Mouse (Mus musculus): ENCODE results near the gene Spin4.

The Spin4 gene

DNA sequence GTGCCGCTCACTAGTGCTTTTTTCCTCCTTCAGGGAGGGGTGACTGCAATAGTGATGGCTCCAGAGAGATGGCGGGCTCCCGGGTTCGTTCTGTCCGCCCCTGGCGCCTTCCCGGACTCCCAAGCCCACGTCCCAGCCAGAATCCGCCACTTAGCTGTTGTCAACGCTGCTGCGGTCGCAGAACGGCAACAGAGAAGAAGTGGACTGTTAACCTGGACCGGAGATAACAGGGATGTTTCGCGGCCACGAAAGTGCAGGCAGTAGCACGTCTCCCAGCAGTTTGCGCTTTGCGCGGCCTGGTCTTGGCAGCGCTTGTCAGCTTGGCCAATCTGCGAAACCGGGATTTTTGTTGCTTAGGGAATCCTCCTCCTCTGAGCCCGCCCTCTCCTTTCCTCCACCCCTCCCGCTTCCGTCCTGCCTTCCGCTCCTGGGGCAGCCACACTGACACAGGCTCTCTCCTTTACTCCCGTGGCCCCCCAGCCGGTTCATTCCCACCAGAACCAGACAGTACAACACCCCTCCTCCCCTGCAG, at the start of gene Spin4:
Spin4 (minus strand) TSS at position 322 of the 532 bp plus-strand sequence.
- peak; percentile 3 to 14 for DNase-seq (ENCODE audit: low spot score in 2 of 2)

DNA sequence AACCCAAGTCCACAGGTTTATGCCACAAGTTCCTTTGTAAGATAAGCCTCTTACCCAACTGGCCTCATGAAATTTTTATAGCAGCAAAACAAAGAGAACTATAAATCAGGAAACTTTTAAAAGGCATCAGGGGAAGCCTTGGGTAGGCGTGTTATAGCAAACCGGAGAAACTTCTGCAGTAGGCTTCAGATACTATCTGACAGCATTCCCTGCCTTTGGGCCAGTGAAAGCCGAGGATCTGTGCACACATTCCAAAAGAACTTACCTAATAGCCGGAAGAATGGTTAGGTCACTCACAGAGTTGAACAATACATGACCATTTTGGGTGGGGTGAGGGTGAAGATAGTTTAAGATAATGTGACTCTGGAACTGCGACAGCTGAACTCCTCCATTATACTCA, 1.4 kb upstream of the Spin4 start:
- no peak for DNase-seq (ENCODE audit: low spot score in 2 of 2)

DNA sequence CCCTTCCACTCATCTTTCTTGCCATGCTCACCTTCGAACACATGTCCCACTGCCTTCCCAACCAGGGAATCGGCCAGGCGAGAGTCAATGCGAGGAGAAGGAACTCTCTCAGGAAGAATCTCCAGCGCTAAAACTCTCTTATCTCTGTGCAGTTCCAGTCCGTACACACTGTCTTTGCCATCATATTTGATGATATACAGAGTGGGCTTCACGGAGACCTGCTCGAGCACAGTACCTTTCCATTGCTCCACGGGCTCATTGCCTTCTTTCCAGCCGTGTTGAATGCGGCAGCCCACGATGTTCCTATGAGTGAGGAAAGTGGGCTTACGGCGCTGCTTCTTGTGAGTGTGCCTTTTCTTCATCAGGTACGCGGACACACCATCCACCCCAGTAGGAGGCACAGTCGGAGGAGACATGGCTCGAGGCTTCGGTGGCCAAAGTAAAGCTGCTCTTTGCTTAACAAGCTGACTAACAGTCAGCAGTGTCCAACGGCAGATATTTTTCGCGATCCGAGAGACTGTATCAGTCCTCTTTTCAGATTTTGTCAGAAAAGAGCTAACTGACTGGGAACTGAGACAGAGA, 612 bp downstream of the Spin4 start:
- no peak for DNase-seq (ENCODE audit: low spot score in 2 of 2)

DNA sequence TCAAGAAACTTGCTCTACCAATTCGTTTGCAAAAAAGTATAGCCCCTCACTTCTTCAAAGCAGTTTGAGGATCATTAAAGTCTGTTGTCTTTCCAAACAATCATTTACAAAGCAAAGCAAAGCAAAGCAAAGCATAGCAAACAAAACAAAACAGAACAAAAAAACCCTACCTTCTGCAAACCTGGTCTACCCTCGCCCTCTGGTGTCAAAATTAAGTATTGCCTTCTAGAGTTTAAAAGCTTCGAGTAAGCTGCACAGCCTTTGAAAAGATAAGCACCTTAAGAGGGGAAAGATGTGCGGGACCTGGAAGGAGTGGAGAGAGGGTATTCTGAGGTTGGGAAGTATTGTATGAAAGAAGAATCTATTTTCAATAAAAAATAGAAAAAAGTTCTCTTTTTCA, 14.4 kb downstream of the Spin4 start:
- DNase-seq (ENCODE audit: low spot score in 2 of 2), result no peak

DNA sequence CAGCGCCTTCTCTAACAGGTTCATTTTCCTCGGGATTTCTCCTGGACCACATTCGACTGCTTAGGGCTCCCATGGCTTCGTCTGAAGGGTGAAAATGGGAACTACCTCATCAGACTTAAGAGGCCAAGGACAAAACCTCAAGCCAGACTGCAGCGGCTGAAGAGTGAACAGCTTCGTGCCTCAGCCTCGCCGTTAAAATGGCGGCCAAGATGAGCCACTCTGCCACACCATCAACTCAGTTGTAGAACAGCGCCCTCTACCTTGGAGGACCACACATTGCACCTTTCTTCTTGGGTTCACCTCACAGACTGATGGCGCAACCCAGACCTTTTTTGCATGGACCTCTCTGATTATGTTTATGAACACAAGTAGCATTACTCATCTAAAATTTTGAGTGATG, 27.6 kb downstream of the Spin4 start:
- DNase-seq (ENCODE audit: low spot score in 2 of 2), result no peak

DNA sequence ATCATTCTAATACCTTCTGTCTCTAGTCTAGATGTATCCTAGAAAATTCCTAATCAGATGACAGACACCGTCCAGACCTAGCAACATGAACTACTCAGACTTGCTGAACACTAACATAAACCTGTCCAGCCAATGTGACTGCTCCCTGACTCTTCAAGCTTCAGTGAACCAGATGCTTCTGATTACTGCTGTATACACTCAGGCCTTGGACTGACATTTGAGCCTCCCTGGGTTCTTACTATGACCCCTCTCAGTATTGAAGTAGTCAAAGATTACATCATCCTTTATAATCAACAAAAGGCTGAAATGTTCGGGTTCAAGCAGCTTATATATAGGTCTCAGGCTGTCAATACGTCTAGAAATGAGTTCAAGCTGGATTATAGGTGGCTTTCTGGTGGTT, 32.4 kb downstream of the Spin4 start:
- no peak for DNase-seq (ENCODE audit: low spot score in 2 of 2)

DNA sequence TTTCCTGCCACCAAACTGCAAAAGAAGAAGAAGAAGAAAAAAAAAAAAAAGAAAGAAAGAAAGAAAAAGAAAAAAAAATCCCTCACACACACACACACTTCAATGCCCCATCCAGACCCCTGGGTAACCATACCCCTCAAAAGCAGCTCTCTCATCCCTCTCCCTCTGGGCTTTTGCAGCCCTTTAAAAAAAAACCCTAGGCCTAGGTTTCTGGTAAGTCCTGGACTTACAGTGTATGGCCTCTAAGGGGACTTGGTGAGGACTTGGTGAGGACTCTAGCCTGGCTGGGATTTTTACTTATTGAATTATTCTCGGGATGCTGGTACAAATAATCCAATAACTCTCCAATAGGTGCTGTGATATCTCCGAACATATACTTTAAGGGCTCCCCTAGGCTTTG, 35.6 kb downstream of the Spin4 start:
- no peak for DNase-seq (ENCODE audit: low spot score in 2 of 2)

DNA sequence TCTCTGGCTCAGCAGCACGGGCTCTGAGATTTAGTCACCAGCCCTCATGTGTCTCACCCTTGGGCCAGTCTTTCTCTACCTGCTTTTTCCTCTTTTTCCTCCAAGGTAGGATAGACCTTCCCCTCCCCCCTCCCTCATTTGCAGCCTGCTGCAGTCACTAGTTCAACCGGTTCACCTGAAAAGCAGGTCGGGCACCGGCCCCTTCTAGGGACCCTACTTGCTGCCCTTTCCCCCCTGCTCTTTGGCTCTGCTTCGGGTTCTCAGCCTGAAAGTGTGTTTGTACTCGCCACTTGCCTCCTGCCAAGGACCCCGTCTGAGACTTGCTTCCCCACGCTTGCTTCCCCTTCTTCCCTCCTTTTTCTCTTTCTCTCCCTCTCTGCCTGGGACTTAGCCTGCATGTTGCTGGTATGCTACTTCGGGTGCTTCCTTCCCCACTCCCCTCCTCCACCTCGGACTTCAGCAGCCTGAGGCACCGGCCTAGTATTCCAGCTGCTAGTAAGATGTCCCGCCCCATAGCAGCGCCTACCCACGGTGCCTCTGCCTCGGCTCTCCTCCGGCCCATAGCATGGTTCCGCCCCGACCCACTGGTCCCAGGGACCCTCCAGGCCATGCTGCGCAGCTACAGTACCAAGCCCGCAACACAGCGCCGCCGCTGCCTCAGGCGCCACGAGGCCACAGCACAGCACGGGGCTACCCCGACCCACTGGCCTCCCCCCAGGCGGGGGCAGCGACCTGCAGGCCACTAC, 36.2 kb downstream of the Spin4 start:
- no peak for DNase-seq (ENCODE audit: low spot score in 2 of 2)
